Mouse (Mus musculus) myocyte (in vitro differentiated cells): Measurements from ENCODE around the gene Myo1d.

Experiments
- CEBPB ChIP-seq: IDR thresholded peaks from 2 replicates; pipeline ENCODE4 v1.6.1; 2011; ENCODE audit warnings: mild to moderate bottlenecking, moderate library complexity; ENCODE audit not compliant: poor library complexity, insufficient read depth, severe bottlenecking
- E2F4 ChIP-seq: IDR thresholded peaks from one replicate; pipeline ENCODE4 v1.6.1; 2011; ENCODE audit warnings: mild to moderate bottlenecking, control low read depth, moderate library complexity; ENCODE audit not compliant: insufficient read depth
- MAX ChIP-seq: IDR thresholded peaks from one replicate; pipeline ENCODE4 v1.6.1; 2011; ENCODE audit warnings: low read depth, mild to moderate bottlenecking, control low read depth
- MYOG ChIP-seq, 3 experiments: IDR thresholded peaks; one replicate each; pipeline ENCODE4 v1.6.1; 2011; ENCODE audit warnings: control low read depth in 2 of 3, low read depth in 2 of 3, mild to moderate bottlenecking in 2 of 3; ENCODE audit not compliant: insufficient read length in 2 of 3, control insufficient read depth in 1 of 3, insufficient read depth in 1 of 3
- POLR2A ChIP-seq: IDR thresholded peaks from one replicate; pipeline ENCODE4 v1.6.1; 2011; ENCODE audit warnings: low read depth, mild to moderate bottlenecking, control low read depth, moderate library complexity; ENCODE audit not compliant: insufficient read length
- POLR2AphosphoS2 ChIP-seq: IDR thresholded peaks from one replicate; pipeline ENCODE4 v1.6.1; 2011; ENCODE audit warnings: low read depth, control low read depth; ENCODE audit not compliant: insufficient read length
- REST ChIP-seq: IDR thresholded peaks from one replicate; pipeline ENCODE4 v1.6.1; 2011; ENCODE audit warnings: mild to moderate bottlenecking, control low read depth, moderate library complexity; ENCODE audit not compliant: insufficient read depth, insufficient read length
- USF1 ChIP-seq: IDR thresholded peaks from one replicate; pipeline ENCODE4 v1.6.1; 2011; ENCODE audit warnings: low read depth, mild to moderate bottlenecking, control low read depth, moderate library complexity

GRCm38 (mm10) chr11:80452242-80452641 lies 327.6 kb downstream of the Myo1d start:
- TF ChIP-seq POLR2AphosphoS2 (no peak), MYOG (IDR thresholded peaks at IDR 0.05; ENCODE audit: control insufficient read depth in 1 of 3, insufficient read depth in 1 of 3, insufficient read length in 2 of 3, low read depth in 2 of 3) (no peak), POLR2A (no peak), E2F4 (no peak), MAX (no peak), REST (no peak), USF1 (no peak), CEBPB (no peak)
